ENCODE assay signal across 8 mouse cellular contexts in the genomic region with DNA sequence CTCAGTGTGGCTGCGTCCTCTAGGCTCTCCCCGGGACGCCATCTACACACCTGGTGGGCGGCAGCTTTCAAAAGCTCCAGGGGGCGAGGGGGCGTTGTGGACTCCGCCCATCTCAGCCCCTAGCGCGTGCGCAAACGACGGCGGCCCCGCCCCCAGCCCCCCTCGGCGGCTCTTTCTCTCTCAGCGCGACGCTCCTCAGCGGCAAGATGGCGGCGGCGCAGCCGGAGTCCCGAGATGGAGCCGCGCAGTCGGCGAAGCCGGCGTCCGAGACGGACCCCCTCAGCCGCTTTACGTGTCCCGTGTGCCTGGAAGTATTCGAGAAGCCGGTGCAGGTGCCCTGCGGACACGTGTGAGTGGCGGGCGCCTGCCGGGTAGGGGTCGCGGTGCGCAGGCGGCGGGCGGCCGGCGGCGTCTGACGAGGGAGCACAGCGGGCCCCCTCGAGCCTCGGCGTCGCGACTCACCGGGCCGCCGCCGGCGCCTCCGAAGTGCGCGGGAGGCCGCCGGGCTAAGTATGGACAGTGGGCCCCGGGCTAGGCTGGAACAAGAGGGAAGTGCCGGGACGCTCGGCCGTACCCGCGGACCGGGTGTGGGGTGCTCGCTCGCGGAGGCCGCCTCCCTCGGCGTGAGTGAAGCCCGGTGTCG. TPM values are rescaled to one million over a fixed set of nuclear protein-coding genes. Genes with fewer than 3 reads are reported as not detected.
DNase-seq lines count a peak whose midpoint lies in the region; ATAC-seq and TF ChIP-seq lines count a peak whose summit lies in the region.

No protein-coding gene starts in this region.

- H3K9me3 ChIP-seq in erythroblast, embryonic 14.5 days (ENCODE audit: control insufficient read depth, low read length), result no peaks in the 10 kb centered on the region
- H3K9me3 ChIP-seq in heart, embryonic 13.5 days, result no peaks in the 10 kb centered on the region
- no peaks in the 10 kb centered on the region for H3K9me3 ChIP-seq in kidney, postnatal 0 days (replicated peaks; ENCODE audit: low read length)
- no peaks in the 10 kb centered on the region for H3K9me3 ChIP-seq in liver, embryonic 16.5 days (replicated peaks; ENCODE audit: control insufficient read depth, low read length)
- no peaks in the 10 kb centered on the region for H3K9me3 ChIP-seq in neural tube, embryonic 13.5 days

- ATAC-seq in heart, embryonic 13.5 days (ENCODE audit: extremely low read depth, insufficient number of reproducible peaks, low FRiP score, low TSS enrichment), result peak; percentile 78
- peak; percentile 75 for ATAC-seq in kidney, postnatal 0 days (replicated peaks; ENCODE audit: low FRiP score, low read depth)
- ATAC-seq in liver, embryonic 16.5 days (ENCODE audit: low read depth), result peak; percentile 81
- peak; percentile 89 for ATAC-seq in neural tube, embryonic 13.5 days (ENCODE audit: low read depth)

- peak; percentile 95 for DNase-seq in CD4-positive, CD25-positive, alpha-beta regulatory T cell, adult 2 months (ENCODE audit: low read depth, low spot score)
- DNase-seq in brain, embryonic 14.5 days (ENCODE audit: low read depth), result peak; percentile 93
- DNase-seq in kidney, postnatal 0 days (ENCODE audit: low spot score), result peak; percentile 93
- DNase-seq in telencephalon, adult 2 months (ENCODE audit: low read depth, low spot score), result peak; percentile 62

- TF ChIP-seq CTCF in brain, embryonic 14.5 days (IDR thresholded peaks at IDR 0.05; ENCODE audit: borderline replicate concordance, extremely low read depth, insufficient read depth, insufficient read length), result no peak
- 0 out of 2 replicates have a peak, but pooled peaks have one; percentile 14 for TF ChIP-seq CTCF in kidney, postnatal 0 days (IDR thresholded peaks at IDR 0.05; ENCODE audit: low read depth)

- peaks cover 27% of the 10 kb centered on the region for H3K36me3 ChIP-seq in erythroblast, embryonic 14.5 days (ENCODE audit: control insufficient read depth)
- peaks cover 22% of the 10 kb centered on the region for H3K36me3 ChIP-seq in heart, embryonic 13.5 days
- peaks cover 7% of the 10 kb centered on the region; the same call in 1 of the 2 replicates for H3K36me3 ChIP-seq in kidney, postnatal 0 days (ENCODE audit: insufficient read depth, low read length)
- peaks cover 4% of the 10 kb centered on the region; the same call in 1 of the 2 replicates for H3K36me3 ChIP-seq in liver, embryonic 16.5 days (ENCODE audit: control insufficient read depth, insufficient read depth)
- H3K36me3 ChIP-seq in neural tube, embryonic 13.5 days, result peaks cover 21% of the 10 kb centered on the region

- no peaks in the 10 kb centered on the region for H3K27me3 ChIP-seq in erythroblast, embryonic 14.5 days (ENCODE audit: control insufficient read depth)
- H3K27me3 ChIP-seq in heart, embryonic 13.5 days (replicated peaks), result no peaks in the 10 kb centered on the region
- no peaks in the 10 kb centered on the region for H3K27me3 ChIP-seq in kidney, postnatal 0 days (ENCODE audit: insufficient read depth, low read length)
- no peaks in the 10 kb centered on the region for H3K27me3 ChIP-seq in liver, embryonic 16.5 days (ENCODE audit: control insufficient read depth, insufficient read depth, low read depth, low read length)
- H3K27me3 ChIP-seq in neural tube, embryonic 13.5 days, result no peaks in the 10 kb centered on the region

- H3K4me2 ChIP-seq in heart, embryonic 13.5 days, result peak overlapping the region; percentile 80
- peak overlapping the region; percentile 82 for H3K4me2 ChIP-seq in kidney, postnatal 0 days (ENCODE audit: low read length)
- H3K4me2 ChIP-seq in liver, embryonic 16.5 days (ENCODE audit: low read depth, low read length), result peak overlapping the region; percentile 67
- peak overlapping the region; percentile 95 for H3K4me2 ChIP-seq in neural tube, embryonic 13.5 days

- TF ChIP-seq POLR2A in brain, embryonic 14.5 days (IDR thresholded peaks at IDR 0.05; ENCODE audit: borderline replicate concordance, extremely low read depth, insufficient read depth, insufficient read length, poor library complexity, severe bottlenecking), result peak; percentile 86

- peak overlapping the region; percentile 70 for H3K4me3 ChIP-seq in erythroblast, embryonic 14.5 days (replicated peaks)
- peak overlapping the region; percentile 76 for H3K4me3 ChIP-seq in heart, embryonic 13.5 days
- peak overlapping the region; percentile 96 for H3K4me3 ChIP-seq in kidney, postnatal 0 days (replicated peaks; ENCODE audit: low read depth, low read length)
- H3K4me3 ChIP-seq in liver, embryonic 16.5 days (ENCODE audit: low read depth, low read length), result peak overlapping the region; percentile 94
- peak overlapping the region; percentile 93 for H3K4me3 ChIP-seq in neural tube, embryonic 13.5 days

- H3K9ac ChIP-seq in heart, embryonic 13.5 days, result peak overlapping the region; percentile 91
- H3K9ac ChIP-seq in kidney, postnatal 0 days (ENCODE audit: low read depth, low read length), result peak overlapping the region; percentile 96
- peak overlapping the region; percentile 95 for H3K9ac ChIP-seq in liver, embryonic 16.5 days (ENCODE audit: low read depth, low read length)
- peak overlapping the region; percentile 92 for H3K9ac ChIP-seq in neural tube, embryonic 13.5 days

- H3K4me1 ChIP-seq in erythroblast, embryonic 14.5 days (ENCODE audit: control insufficient read depth), result peaks cover 50% of the 10 kb centered on the region
- H3K4me1 ChIP-seq in heart, embryonic 13.5 days, result peaks cover 44% of the 10 kb centered on the region
- 0 out of 2 replicates have a peak, but pooled peaks cover 16% of the 10 kb centered on the region for H3K4me1 ChIP-seq in kidney, postnatal 0 days (replicated peaks; ENCODE audit: insufficient read depth, low read length)
- H3K4me1 ChIP-seq in liver, embryonic 16.5 days (ENCODE audit: control insufficient read depth, low read depth, low read length), result peaks cover 29% of the 10 kb centered on the region
- peaks cover 40% of the 10 kb centered on the region for H3K4me1 ChIP-seq in neural tube, embryonic 13.5 days (replicated peaks)

- WGBS in heart, embryonic 13.5 days, result 1% methylated on average over 75 of the region's 85 CpGs
- under 1% methylated on average over 70 of the region's 85 CpGs for WGBS in kidney, postnatal 0 days
- under 1% methylated on average over 75 of the region's 85 CpGs for WGBS in liver, embryonic 16.5 days (ENCODE audit: insufficient replicate concordance)
- WGBS in neural tube, embryonic 13.5 days, result under 1% methylated on average over 70 of the region's 85 CpGs

- peak overlapping the region; percentile 81 for H3K27ac ChIP-seq in heart, embryonic 13.5 days (replicated peaks)
- peak overlapping the region; percentile 90 for H3K27ac ChIP-seq in kidney, postnatal 0 days
- H3K27ac ChIP-seq in liver, embryonic 16.5 days (ENCODE audit: low read length), result peak overlapping the region; percentile 88
- H3K27ac ChIP-seq in neural tube, embryonic 13.5 days (replicated peaks), result peak overlapping the region; percentile 90

RNA-seq across cellular contexts. Expression of a gene that starts 10.7 kb away (rescaled TPM):
- 44.4 and 45.9 TPM in 2 replicates for polyA plus RNA-seq in brain, embryonic 14.5 days (2012; rRNA removed)
- polyA plus RNA-seq in erythroblast, embryonic 14.5 days (2012), result 2.4 and 2.5 TPM in 2 replicates
- 13.5 and 14.6 TPM in 2 replicates for polyA plus RNA-seq in heart, embryonic 13.5 days (2015; fragmentation: Nextera tagmentation; extraction: Ambion mirVana)
- polyA plus RNA-seq in kidney, postnatal 0 days (2015; fragmentation: Nextera tagmentation; extraction: Ambion mirVana), result 14.3 and 15.5 TPM in 2 replicates
- 6.7 and 8.3 TPM in 2 replicates for polyA plus RNA-seq in liver, embryonic 16.5 days (2015; fragmentation: Nextera tagmentation; extraction: Ambion mirVana)
- 24.1 and 26.9 TPM in 2 replicates for polyA plus RNA-seq in neural tube, embryonic 13.5 days (2015; fragmentation: Nextera tagmentation; extraction: Ambion mirVana)

RNA-seq across cellular contexts. Expression of a gene that starts 10.9 kb away (rescaled TPM):
- polyA plus RNA-seq in brain, embryonic 14.5 days (2012; rRNA removed), result 133 and 160 TPM in 2 replicates
- 0.77 and 0.89 TPM in 2 replicates for polyA plus RNA-seq in erythroblast, embryonic 14.5 days (2012)
- 58.0 and 65.0 TPM in 2 replicates for polyA plus RNA-seq in heart, embryonic 13.5 days (2015; fragmentation: Nextera tagmentation; extraction: Ambion mirVana)
- 77.0 and 78.7 TPM in 2 replicates for polyA plus RNA-seq in kidney, postnatal 0 days (2015; fragmentation: Nextera tagmentation; extraction: Ambion mirVana)
- 35.6 and 36.7 TPM in 2 replicates for polyA plus RNA-seq in liver, embryonic 16.5 days (2015; fragmentation: Nextera tagmentation; extraction: Ambion mirVana)
- polyA plus RNA-seq in neural tube, embryonic 13.5 days (2015; fragmentation: Nextera tagmentation; extraction: Ambion mirVana), result 128 TPM in 2 replicates

RNA-seq across cellular contexts. Expression of a gene that starts 34.6 kb away (rescaled TPM):
- polyA plus RNA-seq in brain, embryonic 14.5 days (2012; rRNA removed), result 7.8 and 12.0 TPM in 2 replicates
- polyA plus RNA-seq in erythroblast, embryonic 14.5 days (2012), result 0.07 TPM in 1 of 2 replicates, not detected in the other
- 17.3 and 17.6 TPM in 2 replicates for polyA plus RNA-seq in heart, embryonic 13.5 days (2015; fragmentation: Nextera tagmentation; extraction: Ambion mirVana)
- 33.9 and 36.1 TPM in 2 replicates for polyA plus RNA-seq in kidney, postnatal 0 days (2015; fragmentation: Nextera tagmentation; extraction: Ambion mirVana)
- 1.5 TPM in 2 replicates for polyA plus RNA-seq in liver, embryonic 16.5 days (2015; fragmentation: Nextera tagmentation; extraction: Ambion mirVana)
- polyA plus RNA-seq in neural tube, embryonic 13.5 days (2015; fragmentation: Nextera tagmentation; extraction: Ambion mirVana), result 9.8 and 13.0 TPM in 2 replicates

Comparison
In these comparisons a context has a peak if more than half of its experiments do, and no peak if none do; other contexts are left out.
1. Peak in every context shown above with its lines: DNase-seq, ATAC-seq, H3K4me3 ChIP-seq and H3K27ac ChIP-seq.
2. RNA of a gene that starts 10.9 kb away (polyA plus RNA-seq): 133 to 160 TPM in brain, embryonic 14.5 days, 128 TPM in neural tube, embryonic 13.5 days, 77.0 to 78.7 TPM in kidney, postnatal 0 days, 58.0 to 65.0 TPM in heart, embryonic 13.5 days and 35.6 to 36.7 TPM in liver, embryonic 16.5 days; 0.77 to 0.89 TPM in erythroblast, embryonic 14.5 days; every median in the first group is over 10 times any median in the second.